Mouse (Mus musculus): ENCODE data around the gene Usp35. TPM values are rescaled to one million over a fixed set of nuclear protein-coding genes. Genes with fewer than 3 reads are reported as not detected.

The Usp35 gene
- 2.8 and 3.4 TPM in 2 replicates for polyA plus RNA-seq (2012; rRNA removed)

DNA sequence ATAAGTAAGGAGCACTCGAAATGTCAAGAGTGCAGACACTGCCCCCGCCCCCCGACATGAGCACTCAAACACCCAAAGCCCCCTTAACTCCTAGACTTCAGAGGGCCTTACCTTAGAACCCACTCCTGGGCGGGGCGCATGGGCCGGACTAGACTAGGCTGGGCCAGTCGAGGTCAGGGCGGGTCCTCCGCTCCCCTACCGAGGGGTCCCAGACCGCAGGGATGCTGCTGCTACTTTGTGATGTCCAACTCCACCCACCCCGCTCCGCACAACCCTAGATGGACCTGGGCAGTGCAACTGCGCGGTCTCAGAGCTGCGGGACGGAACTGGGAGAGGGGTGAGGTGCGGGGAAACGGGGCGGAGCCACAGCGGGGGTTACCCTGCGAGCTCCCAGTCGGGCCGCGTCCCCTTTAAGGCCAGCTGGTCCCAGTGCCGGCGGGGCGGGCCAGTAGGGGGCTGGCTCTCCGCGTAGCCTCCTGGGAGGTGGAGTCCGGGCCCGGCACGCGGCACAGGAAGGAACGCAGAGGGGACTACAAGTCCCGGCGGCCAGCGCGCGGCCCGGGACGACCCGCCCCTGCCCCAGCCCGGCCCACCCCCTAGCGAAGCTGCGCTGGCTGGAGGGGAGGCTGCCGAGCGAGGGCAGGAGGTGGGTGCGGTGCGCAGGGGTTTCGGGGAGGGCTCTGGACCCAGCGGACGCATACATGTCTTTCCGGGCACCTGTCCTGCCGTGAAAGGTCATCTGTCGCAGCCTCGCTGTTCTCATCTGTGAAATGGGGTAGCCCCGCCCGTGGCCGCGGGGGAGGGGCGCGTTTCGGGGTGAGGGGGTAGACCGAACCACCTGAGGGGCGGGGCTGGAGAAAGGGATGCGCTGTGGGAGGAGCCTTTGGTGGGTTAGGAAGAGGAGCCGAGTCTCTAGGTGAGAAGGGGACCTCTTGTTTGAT lies at the start of gene Usp35, which contains the start of gene Kctd21:
Gene Usp35, minus strand, starts transcription at position 295 of the 941 bp plus-strand sequence.
Gene Kctd21, plus strand, starts transcription at position 602 of the 941 bp plus-strand sequence.

Other genes with a start within 250 kb of the Usp35 start
- 1.5 and 3.1 TPM in 2 replicates for gene Kctd21, start 307 bp upstream of the Usp35 start, polyA plus RNA-seq (2012; rRNA removed)
- gene Alg8, start 39.6 kb upstream of the Usp35 start, polyA plus RNA-seq (2012; rRNA removed), result 2.7 and 4.0 TPM in 2 replicates
- gene Ndufc2, start 68.0 kb upstream of the Usp35 start, polyA plus RNA-seq (2012; rRNA removed), result 68.5 and 78.2 TPM in 2 replicates
- 4.2 and 8.2 TPM in 2 replicates for gene Thrsp, start 85.7 kb upstream of the Usp35 start, polyA plus RNA-seq (2012; rRNA removed)
- gene Kctd14, start 119.3 kb upstream of the Usp35 start, polyA plus RNA-seq (2012; rRNA removed), result 6.6 and 7.3 TPM in 2 replicates
- 29.7 and 32.5 TPM in 2 replicates for gene Ints4, start 148.9 kb upstream of the Usp35 start, polyA plus RNA-seq (2012; rRNA removed)
- 3.5 TPM in 2 replicates for gene Aamdc, start 247.5 kb upstream of the Usp35 start, polyA plus RNA-seq (2012; rRNA removed)
- 0.17 and 0.29 TPM in 2 replicates for gene Rsf1, start 247.9 kb upstream of the Usp35 start, polyA plus RNA-seq (2012; rRNA removed)

Measured in stomach, adult 2 months (tissue).